Comparison of ENCODE assay signal across 21 mouse cellular contexts in the genomic region with DNA sequence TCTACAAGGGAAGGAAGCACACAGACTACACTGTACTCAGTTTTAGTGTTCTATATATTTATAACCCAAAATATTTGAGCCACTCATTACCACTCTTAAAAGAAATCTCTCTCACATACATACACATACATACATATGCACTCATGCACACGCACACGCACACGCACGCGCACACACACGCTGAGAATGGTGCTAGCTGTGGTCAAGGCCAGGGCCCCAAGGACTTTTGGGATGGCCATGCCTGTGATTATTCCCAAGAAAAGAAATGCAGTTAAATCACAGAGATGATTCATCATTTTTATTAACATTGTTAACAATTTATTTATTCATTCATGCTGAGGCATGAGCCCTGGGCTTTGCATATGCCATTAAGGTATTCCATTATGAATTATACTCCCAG.
"Had no signal": no experiment of that assay in that cellular context is flagged by ENCODE, and none has a peak within 500 bp of the region (broad histone marks: within the 10 kb centered on the region; RNA-seq: fewer than 3 reads in every experiment).

No protein-coding gene starts in this region.

- H3K4me2 ChIP-seq: limb, embryonic 13.5 days; liver, embryonic 12.5 days; liver, embryonic 15.5 days; lung, embryonic 15.5 days; midbrain, embryonic 12.5 days; neural tube, embryonic 13.5 days; stomach, embryonic 15.5 days had no signal

- H3K9ac ChIP-seq: liver, embryonic 12.5 days; liver, embryonic 15.5 days; lung, embryonic 15.5 days; midbrain, embryonic 12.5 days; neural tube, embryonic 13.5 days; stomach, embryonic 15.5 days had no signal

- H3K27me3 ChIP-seq: liver, embryonic 12.5 days; liver, embryonic 15.5 days; lung, embryonic 15.5 days; midbrain, embryonic 12.5 days; neural tube, embryonic 13.5 days; stomach, embryonic 15.5 days had no signal

- H3K36me3 ChIP-seq: limb, embryonic 10.5 days; limb, embryonic 13.5 days; liver, embryonic 12.5 days; liver, embryonic 15.5 days; lung, embryonic 15.5 days; midbrain, embryonic 12.5 days; neural tube, embryonic 13.5 days; stomach, embryonic 15.5 days had no signal

- ATAC-seq: liver, embryonic 12.5 days; midbrain, embryonic 16.5 days had no signal

- H3K4me1 ChIP-seq: liver, embryonic 12.5 days; liver, embryonic 15.5 days; lung, embryonic 15.5 days; midbrain, embryonic 12.5 days; stomach, embryonic 15.5 days had no signal

- DNase-seq: kidney, adult 11 months; kidney, adult 9 months; kidney, postnatal 14 days; liver; lung, adult 18-20 months; lung, postnatal 10 days; lung, postnatal 36 days; retina, postnatal 1 day; right cerebral cortex, postnatal 25 days; spleen, adult 18-20 months; thymus, postnatal 25 days had no signal

- H3K27ac ChIP-seq: limb, embryonic 10.5 days; liver, embryonic 12.5 days; liver, embryonic 15.5 days; lung, embryonic 15.5 days; midbrain, embryonic 12.5 days; neural tube, embryonic 13.5 days; stomach, embryonic 15.5 days had no signal

- H3K9me3 ChIP-seq: limb, embryonic 10.5 days; limb, embryonic 13.5 days; liver, embryonic 12.5 days; liver, embryonic 15.5 days; lung, embryonic 15.5 days; midbrain, embryonic 12.5 days; neural tube, embryonic 13.5 days; stomach, embryonic 15.5 days had no signal

- H3K4me3 ChIP-seq: limb, embryonic 10.5 days; limb, embryonic 13.5 days; liver, embryonic 12.5 days; liver, embryonic 15.5 days; lung, embryonic 15.5 days; midbrain, embryonic 12.5 days; myocyte; neural tube, embryonic 13.5 days; stomach, embryonic 15.5 days had no signal
